Comparison of ENCODE assay signal across 23 mouse cellular contexts in genomic region chr3:138675881-138676280, GRCm38 (mm10).
DNase-seq lines count a peak whose midpoint lies in the region; TF ChIP-seq lines count a peak whose summit lies in the region.
"Had no signal": no experiment of that assay in that cellular context is flagged by ENCODE, and none has a peak within 500 bp of the region (broad histone marks: within the 10 kb centered on the region; RNA-seq: fewer than 3 reads in every experiment).

No protein-coding gene starts in this region.

- no peaks in the 10 kb centered on the region for H3K36me3 ChIP-seq in E14TG2a.4 (ENCODE audit: insufficient read depth, low read length)
- H3K36me3 ChIP-seq in ES-E14 (ENCODE audit: control insufficient read depth, insufficient read depth, low read length, poor library complexity, severe bottlenecking), result no peaks in the 10 kb centered on the region
- H3K36me3 ChIP-seq: embryonic facial prominence, embryonic 12.5 days; embryonic facial prominence, embryonic 15.5 days; G1E; hindbrain, embryonic 12.5 days; hindbrain, embryonic 15.5 days had no signal

- in situ Hi-C loops in ES-E14 (cut with MboI; ENCODE audit: low sequenced_read_pairs in 2 of 2, unreplicated experiment in 2 of 2), result no loop called here

- H3K4me1 ChIP-seq in E14TG2a.4 (replicated peaks; ENCODE audit: low read depth, low read length) (peaks cover 38% of the 10 kb centered on the region), ES-E14 (ENCODE audit: control insufficient read depth in 2 of 2, insufficient read depth in 2 of 2, low read length in 2 of 2, poor library complexity in 1 of 2) (peaks cover 0 to 14% of the 10 kb centered on the region in 2 experiments; a peak in 2 of 4 replicates)
- H3K4me1 ChIP-seq: embryonic facial prominence, embryonic 12.5 days; embryonic facial prominence, embryonic 15.5 days; hindbrain, embryonic 12.5 days; hindbrain, embryonic 15.5 days had no signal

- no peak overlapping the region for H3K9ac ChIP-seq in ES-E14 (ENCODE audit: insufficient read depth, low read depth, low read length, poor library complexity, severe bottlenecking)
- H3K9ac ChIP-seq: embryonic facial prominence, embryonic 12.5 days; embryonic facial prominence, embryonic 15.5 days; forebrain, embryonic 13.5 days; hindbrain, embryonic 12.5 days; hindbrain, embryonic 15.5 days had no signal

- peak overlapping the region; percentile 50 for H3K27ac ChIP-seq in ES-E14 (ENCODE audit: insufficient read depth, low read depth, low read length, poor library complexity, severe bottlenecking)
- H3K27ac ChIP-seq: embryonic facial prominence, embryonic 12.5 days; embryonic facial prominence, embryonic 15.5 days; forebrain, embryonic 13.5 days; gastrocnemius, adult 2 months; heart, adult 2 months; hindbrain, embryonic 12.5 days; hindbrain, embryonic 15.5 days had no signal

- peaks cover 30% of the 10 kb centered on the region for H3K27me3 ChIP-seq in E14TG2a.4 (ENCODE audit: insufficient read depth, low read length)
- H3K27me3 ChIP-seq: embryonic facial prominence, embryonic 12.5 days; embryonic facial prominence, embryonic 15.5 days; forebrain, embryonic 13.5 days; hindbrain, embryonic 12.5 days; hindbrain, embryonic 15.5 days; Patski had no signal

- H3K4me3 ChIP-seq in E14TG2a.4 (replicated peaks; ENCODE audit: low read length) (0 out of 2 replicates have a peak overlapping the region, but pooled peaks have one; percentile 21), ES-E14 (ENCODE audit: insufficient read depth in 1 of 2, low read depth in 1 of 2, low read length in 2 of 2, poor library complexity in 1 of 2, severe bottlenecking in 1 of 2) (no peak overlapping the region)
- H3K4me3 ChIP-seq: embryonic facial prominence, embryonic 12.5 days; embryonic facial prominence, embryonic 15.5 days; forebrain, embryonic 13.5 days; gastrocnemius, adult 2 months; heart, adult 2 months; hindbrain, embryonic 12.5 days; hindbrain, embryonic 15.5 days had no signal

- no peak for TF ChIP-seq CTCF in E14TG2a.4 (conservative IDR thresholded peaks at IDR 0.05; ENCODE audit: low read length)

- H3K9me3 ChIP-seq in E14TG2a.4 (ENCODE audit: low read length) (no peaks in the 10 kb centered on the region), ES-E14 (ENCODE audit: control insufficient read depth, insufficient read depth, low read depth, low read length) (no peaks in the 10 kb centered on the region)
- H3K9me3 ChIP-seq: embryonic facial prominence, embryonic 12.5 days; embryonic facial prominence, embryonic 15.5 days; forebrain, embryonic 13.5 days; G1E; hindbrain, embryonic 12.5 days; hindbrain, embryonic 15.5 days had no signal

- peak; percentile 54 for DNase-seq in A20 (ENCODE audit: low read depth, low spot score)
- DNase-seq in ES-E14 (ENCODE audit: low read depth, low spot score), result peak; percentile 66
- peak; percentile 87 for DNase-seq in ZHBTc4 (ENCODE audit: low read depth, low spot score)
- no peak for DNase-seq in gastrocnemius, adult 8-10 months (ENCODE audit: low spot score in 2 of 2)
- DNase-seq in layer of hippocampus, adult 9-11 months, result no peak
- DNase-seq in testis, postnatal 10 days (ENCODE audit: low spot score), result no peak
- DNase-seq: adrenal gland, postnatal 14 days; cerebellum, adult 11 months; cerebellum, adult 2 months; cerebellum, adult 9-11 months; cerebellum, postnatal 25 days; gastrocnemius, adult 2 months; gastrocnemius, postnatal 36 days; heart, adult 2 months; kidney, adult 2 months had no signal

TF ChIP-seq in ES-E14, 5 proteins besides CTCF, POLR2A, EP300 and RAD21:
- TF ChIP-seq ZC3H11A (IDR thresholded peaks at IDR 0.05; ENCODE audit: borderline replicate concordance, low read depth, low read length) (no peak), CHD2 (IDR thresholded peaks at IDR 0.05; ENCODE audit: low read depth, low read length) (0 out of 2 replicates have a peak, but pooled peaks have one; percentile 39)

Comparison
In these comparisons a context has a peak if more than half of its experiments do, and no peak if none do; other contexts are left out.
1. DNase-seq: peak in A20 (single experiment), ES-E14 (single experiment) and ZHBTc4 (single experiment); none in gastrocnemius, adult 8-10 months (0 of 2), layer of hippocampus, adult 9-11 months (single experiment) and testis, postnatal 10 days (single experiment).